Mouse (Mus musculus) intestine, embryonic 16.5 days (tissue): Measurements from ENCODE around the gene Capns1. TPM values are rescaled to one million over a fixed set of nuclear protein-coding genes. Genes with fewer than 3 reads are reported as not detected.
"Not testable (repeated sequence)": the region's sequence is repeated elsewhere in the genome, so short reads cannot be mapped to it uniquely, and the experiment has no call there.

Experiments
- ATAC-seq: fragments of 200-750 bp; cut with Nextera tagmentation; 2 replicates; pipeline ENCODE4 v1.8.0; 2017; ENCODE audit warnings: moderate TSS enrichment, moderate library complexity
- H3K27ac ChIP-seq: fragments of 300-500 bp; sonication (generic); 2 replicates; pipeline ENCODE4 v1.5.1; 2014; ENCODE audit warnings: mild to moderate bottlenecking, low read length
- H3K27me3 ChIP-seq: fragments of 300-500 bp; sonication (generic); replicated peaks from 2 replicates; pipeline ENCODE4 v1.6.1; 2014; ENCODE audit warnings: low read length, control low read depth, mixed read lengths; ENCODE audit not compliant: control insufficient read depth, insufficient read depth
- H3K36me3 ChIP-seq: fragments of 300-500 bp; sonication (generic); 2 replicates; pipeline ENCODE4 v1.6.1; 2014; ENCODE audit warnings: low read length, control low read depth; ENCODE audit not compliant: control insufficient read depth, insufficient read depth
- H3K4me1 ChIP-seq: fragments of 300-500 bp; sonication (generic); 2 replicates; pipeline ENCODE4 v1.6.1; 2014; ENCODE audit warnings: low read length, control low read depth, mixed read lengths; ENCODE audit not compliant: control insufficient read depth, insufficient read depth
- H3K4me2 ChIP-seq: fragments of 300-500 bp; sonication (generic); 2 replicates; pipeline ENCODE4 v1.6.1; 2014; ENCODE audit warnings: low read depth, low read length, control low read depth
- H3K4me3 ChIP-seq: fragments of 300-500 bp; sonication (generic); 2 replicates; pipeline ENCODE4 v1.5.1; 2014; ENCODE audit warnings: mild to moderate bottlenecking, low read length
- H3K9ac ChIP-seq: fragments of 300-500 bp; sonication (generic); 2 replicates; pipeline ENCODE4 v1.6.1; 2014; ENCODE audit warnings: low read depth, low read length
- H3K9me3 ChIP-seq: fragments of 300-500 bp; sonication (generic); 2 replicates; pipeline ENCODE4 v1.6.1; 2016; ENCODE audit warnings: low read length, control low read depth; ENCODE audit not compliant: control insufficient read depth
- WGBS: fragments of 180-500 bp; shearing (Covaris S2); extraction: QIAGEN DNeasy Blood & Tissue Kit; methylation state at CpG from one replicate; pipeline ENCODE4 v1.1.7; 2014; 5-methylcytosine and 5-hydroxymethylcytosine counted together
- polyA plus RNA-seq: library from polyadenylated mRNA; unstranded; fragments of >200 nt; fragmentation: Nextera tagmentation; extraction: Ambion mirVana; gene quantifications from 2 replicates; pipeline ENCODE4 v1.2.1, GENCODE M21; 2015

The Capns1 gene
- polyA plus RNA-seq, 1 experiment from 2014 or later = 86.9 TPM

GRCm38 (mm10) chr7:30184641-30185348 is 13.8 kb downstream of the Capns1 start:
- Histone ChIP-seq H3K4me1 (peaks cover 6% of the 10 kb centered on the region), H3K4me2 (peak overlapping the region; percentile 60; the same call in 1 of the 2 replicates), H3K27me3 (no peaks in the 10 kb centered on the region), H3K9ac (peak overlapping the region; percentile 49), H3K9me3 (no peaks in the 10 kb centered on the region), H3K36me3 (peaks cover 6% of the 10 kb centered on the region), H3K27ac (peak overlapping the region; percentile 75), H3K4me3 (0 out of 2 replicates have a peak overlapping the region, but pooled peaks have one; percentile 39)
- ATAC-seq = no peak
- WGBS = 71% methylated on average over 13 of the region's 13 CpGs

GRCm38 (mm10) chr7:30183879-30184289 is 14.7 kb downstream of the Capns1 start, which contains the start of gene Cox7a1:
Cox7a1 (plus strand) TSS chr7:30184144.
- peak within 1 kb of the TSS; percentile 75 for H3K27ac ChIP-seq
- peak within 1 kb of the TSS; percentile 60 for H3K4me2 ChIP-seq
- peak within 1 kb of the TSS; percentile 49 for H3K9ac ChIP-seq
- peaks cover 3% of the 10 kb centered on the region for H3K36me3 ChIP-seq
- H3K27me3 ChIP-seq = no peaks in the 10 kb centered on the region
- peak within 1 kb of the TSS; percentile 39 for H3K4me3 ChIP-seq
- H3K9me3 ChIP-seq = no peaks in the 10 kb centered on the region
- H3K4me1 ChIP-seq = peaks cover 6% of the 10 kb centered on the region
- ATAC-seq = peak; percentile 92
- 2% methylated on average over 11 of the region's 11 CpGs for WGBS

GRCm38 (mm10) chr7:30183189-30183588 is 15.4 kb downstream of the Capns1 start:
- not testable (repeated sequence) for H3K4me2 ChIP-seq, H3K27me3 ChIP-seq, H3K36me3 ChIP-seq, H3K27ac ChIP-seq, H3K9ac ChIP-seq, H3K4me3 ChIP-seq, H3K4me1 ChIP-seq, H3K9me3 ChIP-seq, ATAC-seq
- WGBS = 74% methylated on average over 6 of the region's 7 CpGs

GRCm38 (mm10) chr7:30181929-30182328 is 16.7 kb downstream of the Capns1 start:
- not testable (repeated sequence) for H3K4me3 ChIP-seq, ATAC-seq, H3K9ac ChIP-seq, H3K36me3 ChIP-seq, H3K27ac ChIP-seq, H3K9me3 ChIP-seq, H3K4me2 ChIP-seq, H3K27me3 ChIP-seq, H3K4me1 ChIP-seq
- WGBS = 95% methylated on average over 10 of the region's 10 CpGs

GRCm38 (mm10) chr7:30181308-30181707 is 17.3 kb downstream of the Capns1 start:
- Histone ChIP-seq H3K4me1 (peaks cover 6% of the 10 kb centered on the region), H3K27ac (no peak overlapping the region), H3K27me3 (no peaks in the 10 kb centered on the region), H3K4me2 (no peak overlapping the region), H3K4me3 (no peak overlapping the region), H3K9ac (no peak overlapping the region), H3K9me3 (no peaks in the 10 kb centered on the region), H3K36me3 (peaks cover 5% of the 10 kb centered on the region; the same call in 1 of the 2 replicates)
- no peak for ATAC-seq
- WGBS = 4% methylated on average over 4 of the region's 4 CpGs

- no peaks in the 10 kb centered on the region for H3K27me3 ChIP-seq
- no peak for ATAC-seq
- 81% methylated on average over 11 of the region's 11 CpGs for WGBS
- H3K4me3 ChIP-seq = no peak overlapping the region
- peaks cover 5% of the 10 kb centered on the region; the same call in 1 of the 2 replicates for H3K36me3 ChIP-seq
- H3K9ac ChIP-seq = no peak overlapping the region
- no peak overlapping the region for H3K4me2 ChIP-seq
- no peaks in the 10 kb centered on the region for H3K4me1 ChIP-seq
- no peak overlapping the region for H3K27ac ChIP-seq
- no peaks in the 10 kb centered on the region for H3K9me3 ChIP-seq
Measured at GRCm38 (mm10) chr7:30178256-30178655, 20.4 kb downstream of the Capns1 start.

GRCm38 (mm10) chr7:30176474-30176873 is 22.1 kb downstream of the Capns1 start:
- Histone ChIP-seq H3K27ac (no peak overlapping the region), H3K9me3 (no peaks in the 10 kb centered on the region), H3K9ac (no peak overlapping the region), H3K27me3 (no peaks in the 10 kb centered on the region), H3K4me3 (no peak overlapping the region), H3K4me2 (no peak overlapping the region), H3K36me3 (peaks cover 5% of the 10 kb centered on the region; the same call in 1 of the 2 replicates), H3K4me1 (no peaks in the 10 kb centered on the region)
- 76% methylated on average over 12 of the region's 12 CpGs for WGBS
- no peak for ATAC-seq

GRCm38 (mm10) chr7:30170283-30170951 is 28.2 kb downstream of the Capns1 start:
- peak overlapping the region; percentile 78 for H3K4me2 ChIP-seq
- WGBS = 19% methylated on average over 11 of the region's 11 CpGs
- ATAC-seq = no peak; the same call in none of the 2 replicates
- peaks cover 16% of the 10 kb centered on the region for H3K4me1 ChIP-seq
- H3K27ac ChIP-seq = peak overlapping the region; percentile 85
- H3K4me3 ChIP-seq = peak overlapping the region; percentile 72
- H3K36me3 ChIP-seq = peaks cover 17% of the 10 kb centered on the region
- H3K9me3 ChIP-seq = peaks cover 20% of the 10 kb centered on the region
- H3K27me3 ChIP-seq = no peaks in the 10 kb centered on the region
- H3K9ac ChIP-seq = peak overlapping the region; percentile 90

GRCm38 (mm10) chr7:30169583-30170282 is 28.9 kb downstream of the Capns1 start, which contains the start of gene Zfp146:
Zfp146 (minus strand) TSS chr7:30169750.
- peak within 1 kb of the TSS; percentile 90 for H3K9ac ChIP-seq
- H3K4me1 ChIP-seq = peaks cover 16% of the 10 kb centered on the region
- H3K9me3 ChIP-seq = peaks cover 25% of the 10 kb centered on the region
- peak within 1 kb of the TSS; percentile 78 for H3K4me2 ChIP-seq
- H3K4me3 ChIP-seq = peak within 1 kb of the TSS; percentile 72
- H3K36me3 ChIP-seq = peaks cover 22% of the 10 kb centered on the region
- peak; percentile 98 for ATAC-seq
- WGBS = under 1% methylated on average over 36 of the region's 36 CpGs
- H3K27ac ChIP-seq = peak within 1 kb of the TSS; percentile 86
- H3K27me3 ChIP-seq = no peaks in the 10 kb centered on the region
